Mouse (Mus musculus): ENCODE results near the gene Mia2. TPM values are rescaled to one million over a fixed set of nuclear protein-coding genes. Genes with fewer than 3 reads are reported as not detected.
"Not testable (repeated sequence)": the region's sequence is repeated elsewhere in the genome, so short reads cannot be mapped to it uniquely, and the experiment has no call there.

Mia2 gene
- polyA plus RNA-seq, 1 experiment, result 59.8 TPM

- TF ChIP-seq CTCF (IDR thresholded peaks at IDR 0.05; ENCODE audit: borderline replicate concordance, insufficient read depth, low read depth, low read length) (no peak), POLR2A (IDR thresholded peaks at IDR 0.05; ENCODE audit: borderline replicate concordance, insufficient read depth, low read length) (no peak)
- Histone ChIP-seq H3K27ac (ENCODE audit: insufficient read depth, low read length) (peak overlapping the region; percentile 82), H3K4me3 (replicated peaks; ENCODE audit: insufficient read depth, low read depth, low read length) (peak overlapping the region; percentile 59), H3K4me1 (ENCODE audit: control insufficient read depth, insufficient read depth, low read length) (peaks cover 7% of the 10 kb centered on the region; the same call in 1 of the 2 replicates), H3K27me3 (ENCODE audit: control insufficient read depth, insufficient read depth, low read length) (no peaks in the 10 kb centered on the region)
- peak; percentile 55 to 72 for DNase-seq
- under 1% methylated on average over 68 of the region's 69 CpGs for WGBS
Measured at GRCm38 (mm10) chr12:59218640-59219321, 123.2 kb downstream of the Mia2 start.

- Histone ChIP-seq H3K4me1 (ENCODE audit: control insufficient read depth, insufficient read depth, low read length) (peaks cover 7% of the 10 kb centered on the region; the same call in 1 of the 2 replicates), H3K27me3 (ENCODE audit: control insufficient read depth, insufficient read depth, low read length) (no peaks in the 10 kb centered on the region), H3K27ac (ENCODE audit: insufficient read depth, low read length) (peak within 1 kb of the TSS; percentile 82), H3K4me3 (replicated peaks; ENCODE audit: insufficient read depth, low read depth, low read length) (peak within 1 kb of the TSS; percentile 59)
- DNase-seq, result peak; percentile 97
- TF ChIP-seq POLR2A (IDR thresholded peaks at IDR 0.05; ENCODE audit: borderline replicate concordance, insufficient read depth, low read length) (peak; percentile 60), CTCF (IDR thresholded peaks at IDR 0.05; ENCODE audit: borderline replicate concordance, insufficient read depth, low read depth, low read length) (peak; percentile 60; the same call in 1 of the 2 replicates)
- under 1% methylated on average over 109 of the region's 109 CpGs for WGBS
Measured at GRCm38 (mm10) chr12:59219325-59220225, 124.0 kb downstream of the Mia2 start, which contains the start of gene Fbxo33. Gene Fbxo33, minus strand, starts transcription at chr12:59219725.

DNA sequence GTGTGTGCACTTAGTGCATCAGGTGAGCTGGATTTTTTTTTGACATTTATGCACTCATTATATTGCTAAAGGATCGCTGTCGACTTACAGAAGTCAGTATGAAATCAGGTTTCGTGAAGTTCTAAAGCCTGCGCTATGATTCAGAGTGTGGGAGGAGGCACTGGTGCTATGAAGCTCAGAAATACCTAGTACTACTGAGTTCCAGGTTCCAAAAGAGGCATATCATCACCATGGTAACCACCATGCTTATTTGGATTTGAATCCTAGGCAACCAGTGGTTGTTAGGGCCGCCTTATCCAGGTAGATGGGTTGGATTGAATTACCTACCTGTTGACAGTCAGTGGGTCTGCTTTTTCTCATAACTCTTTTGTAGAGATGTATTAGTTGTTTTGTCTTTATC is 132.8 kb downstream of the Mia2 start:
- no peak overlapping the region for H3K4me3 ChIP-seq (replicated peaks; ENCODE audit: insufficient read depth, low read depth, low read length)
- DNase-seq, result no peak
- H3K27me3 ChIP-seq (ENCODE audit: control insufficient read depth, insufficient read depth, low read length), result no peaks in the 10 kb centered on the region
- no peak overlapping the region for H3K27ac ChIP-seq (ENCODE audit: insufficient read depth, low read length)
- 88% methylated on average over 5 of the region's 5 CpGs for WGBS
- H3K4me1 ChIP-seq (ENCODE audit: control insufficient read depth, insufficient read depth, low read length), result no peaks in the 10 kb centered on the region
- TF ChIP-seq POLR2A (IDR thresholded peaks at IDR 0.05; ENCODE audit: borderline replicate concordance, insufficient read depth, low read length) (no peak), CTCF (IDR thresholded peaks at IDR 0.05; ENCODE audit: borderline replicate concordance, insufficient read depth, low read depth, low read length) (no peak)

GRCm38 (mm10) chr12:59238434-59238833 is 142.8 kb downstream of the Mia2 start:
- H3K27ac ChIP-seq (ENCODE audit: insufficient read depth, low read length), result no peak overlapping the region
- no peak overlapping the region for H3K4me3 ChIP-seq (replicated peaks; ENCODE audit: insufficient read depth, low read depth, low read length)
- whole genome bisulfite sequencing, result 76% methylated on average over 5 of the region's 5 CpGs
- no peaks in the 10 kb centered on the region for H3K27me3 ChIP-seq (ENCODE audit: control insufficient read depth, insufficient read depth, low read length)
- H3K4me1 ChIP-seq (ENCODE audit: control insufficient read depth, insufficient read depth, low read length), result no peaks in the 10 kb centered on the region
- DNase-seq, result no peak
- no peak for TF ChIP-seq CTCF (IDR thresholded peaks at IDR 0.05; ENCODE audit: borderline replicate concordance, insufficient read depth, low read depth, low read length)
- TF ChIP-seq POLR2A (IDR thresholded peaks at IDR 0.05; ENCODE audit: borderline replicate concordance, insufficient read depth, low read length), result no peak

DNA sequence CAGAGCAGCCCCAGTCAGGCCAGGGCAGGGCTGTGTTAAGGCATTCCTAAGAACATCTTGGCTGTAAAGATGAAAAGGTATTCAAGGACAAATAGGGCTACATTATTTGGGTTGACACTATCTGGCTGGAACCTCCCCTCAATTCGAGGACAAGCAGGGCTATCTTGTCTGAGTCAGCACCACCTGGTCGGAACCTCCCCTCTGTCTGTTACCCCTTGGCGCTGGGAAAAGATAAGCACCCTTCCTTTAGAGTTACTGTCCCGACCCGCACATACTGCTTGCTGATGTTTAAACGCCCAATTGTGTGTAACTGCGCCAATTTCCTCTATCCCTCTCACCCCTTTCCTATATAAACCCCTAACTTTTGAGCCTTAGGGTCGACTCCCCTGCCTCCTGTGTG is 145.4 kb downstream of the Mia2 start:
- not testable (repeated sequence) for H3K4me3 ChIP-seq (replicated peaks; ENCODE audit: insufficient read depth, low read depth, low read length); H3K27me3 ChIP-seq (ENCODE audit: control insufficient read depth, insufficient read depth, low read length); DNase-seq; H3K27ac ChIP-seq (ENCODE audit: insufficient read depth, low read length); H3K4me1 ChIP-seq (ENCODE audit: control insufficient read depth, insufficient read depth, low read length)
- WGBS, result 90% methylated on average over 8 of the region's 8 CpGs

Other genes starting within 250 kb of the Mia2 start
- 48.4 and 48.5 TPM in 2 replicates for gene Sec23a, start 83.8 kb upstream of the Mia2 start, polyA plus RNA-seq (2012; rRNA removed)
- 8.0 and 9.3 TPM in 2 replicates for gene Gemin2, start 82.4 kb upstream of the Mia2 start, polyA plus RNA-seq (2012; rRNA removed)
- gene Trappc6b, start 34.3 kb upstream of the Mia2 start, polyA plus RNA-seq (2012; rRNA removed), result 140 and 143 TPM in 2 replicates
- 81.3 and 81.5 TPM in 2 replicates for gene Pnn, start 28.9 kb upstream of the Mia2 start, polyA plus RNA-seq (2012; rRNA removed)
- gene Fbxo33, start 123.9 kb downstream of the Mia2 start, polyA plus RNA-seq (2012; rRNA removed), result 45.2 and 45.5 TPM in 2 replicates

Measured in cerebellum, adult 2 months (tissue).